Mouse (Mus musculus) forebrain, embryonic 12.5 days (tissue): Measurements from ENCODE around the gene Prelp. TPM values are rescaled to one million over a fixed set of nuclear protein-coding genes. Genes with fewer than 3 reads are reported as not detected.

Experiments used
- ATAC-seq: fragments of 200-750 bp; cut with Nextera tagmentation; 2 replicates; pipeline ENCODE4 v1.8.0; 2017; ENCODE audit warnings: moderate TSS enrichment; ENCODE audit not compliant: low FRiP score
- H3K27ac ChIP-seq: fragments of 300-500 bp; sonication (generic); 2 replicates; pipeline ENCODE4 v1.5.1; 2016; ENCODE audit warnings: mild to moderate bottlenecking
- H3K27me3 ChIP-seq: fragments of 300-500 bp; sonication (generic); 2 replicates; pipeline ENCODE4 v1.6.1; 2016; ENCODE audit warnings: mild to moderate bottlenecking
- H3K36me3 ChIP-seq: fragments of 300-500 bp; sonication (generic); replicated peaks from 2 replicates; pipeline ENCODE4 v1.6.1; 2016; ENCODE audit warnings: mild to moderate bottlenecking
- H3K4me1 ChIP-seq: fragments of 300-500 bp; sonication (generic); 2 replicates; pipeline ENCODE4 v1.6.1; 2016
- H3K4me2 ChIP-seq: fragments of 300-500 bp; sonication (generic); 2 replicates; pipeline ENCODE4 v1.6.1; 2016; ENCODE audit warnings: mild to moderate bottlenecking, moderate library complexity
- H3K4me3 ChIP-seq: fragments of 300-500 bp; sonication (generic); replicated peaks from 2 replicates; pipeline ENCODE4 v1.5.1; 2016; ENCODE audit warnings: mild to moderate bottlenecking
- H3K9ac ChIP-seq: fragments of 300-500 bp; sonication (generic); 2 replicates; pipeline ENCODE4 v1.6.1; 2016; ENCODE audit warnings: mild to moderate bottlenecking
- H3K9me3 ChIP-seq: fragments of 300-500 bp; sonication (generic); 2 replicates; pipeline ENCODE4 v1.6.1; 2016
- WGBS: fragments of 180-500 bp; shearing (Covaris S2); methylation state at CpG from one replicate; pipeline ENCODE4 v1.1.7; 2016; 5-methylcytosine and 5-hydroxymethylcytosine counted together
- polyA plus RNA-seq: library from polyadenylated mRNA; unstranded; fragments of >200 nt; fragmentation: Nextera tagmentation; extraction: Ambion mirVana; gene quantifications from 2 replicates; pipeline ENCODE4 v1.2.1, GENCODE M21; 2016

The Prelp gene
- polyA plus RNA-seq, 1 experiment from 2014 or later = 2.1 TPM

DNA sequence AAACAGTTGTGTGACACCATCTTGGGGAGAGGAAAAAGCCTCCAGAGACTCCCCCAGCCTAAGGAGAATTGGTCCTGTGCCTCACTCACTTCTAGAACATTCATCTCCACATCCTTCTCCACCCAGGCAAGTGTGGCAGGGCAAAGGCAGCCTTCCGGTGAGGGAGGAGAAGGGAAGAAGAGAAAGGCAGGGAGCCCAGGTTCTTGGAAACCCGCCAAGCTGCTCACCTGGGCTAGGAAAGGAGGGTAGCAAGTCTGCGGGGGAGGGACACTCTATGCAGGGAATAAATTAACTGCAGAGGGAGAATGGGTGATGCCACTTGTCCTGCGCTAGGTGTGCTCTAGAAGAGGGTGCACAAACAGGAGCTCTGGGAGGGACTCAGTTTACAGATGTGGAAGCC, 10.2 kb downstream of the Prelp start:
- Histone ChIP-seq H3K27ac (no peak overlapping the region), H3K4me1 (peaks cover 33% of the 10 kb centered on the region), H3K4me3 (no peak overlapping the region), H3K36me3 (no peaks in the 10 kb centered on the region), H3K9ac (no peak overlapping the region), H3K4me2 (no peak overlapping the region), H3K9me3 (no peaks in the 10 kb centered on the region), H3K27me3 (peaks cover 23% of the 10 kb centered on the region)
- ATAC-seq = no peak
- 57% methylated on average over 4 of the region's 4 CpGs for WGBS

DNA sequence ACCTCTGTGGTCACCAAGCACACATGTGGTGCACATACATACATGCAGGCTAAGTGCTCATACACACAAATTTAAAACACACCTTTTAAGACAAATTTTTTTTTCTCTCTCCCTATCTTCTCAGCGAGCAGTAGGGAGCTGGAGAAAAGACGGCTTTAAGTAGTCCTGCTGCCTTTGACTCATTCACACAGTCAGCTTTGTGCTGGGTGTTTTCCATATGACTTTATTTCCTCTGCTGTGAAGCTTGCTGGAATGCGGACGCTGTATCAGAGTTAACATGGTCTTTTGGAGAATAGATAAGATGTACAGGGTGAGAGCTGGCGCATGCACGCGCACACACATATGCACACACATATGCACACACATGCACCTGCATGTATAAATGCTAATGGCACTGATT, 11.1 kb downstream of the Prelp start:
- ATAC-seq = no peak
- no peak overlapping the region for H3K4me3 ChIP-seq
- peaks cover 33% of the 10 kb centered on the region for H3K4me1 ChIP-seq
- no peaks in the 10 kb centered on the region for H3K36me3 ChIP-seq
- no peak overlapping the region for H3K27ac ChIP-seq
- peaks cover 25% of the 10 kb centered on the region for H3K27me3 ChIP-seq
- no peak overlapping the region for H3K9ac ChIP-seq
- WGBS = 90% methylated on average over 7 of the region's 7 CpGs
- H3K9me3 ChIP-seq = no peaks in the 10 kb centered on the region
- no peak overlapping the region for H3K4me2 ChIP-seq

DNA sequence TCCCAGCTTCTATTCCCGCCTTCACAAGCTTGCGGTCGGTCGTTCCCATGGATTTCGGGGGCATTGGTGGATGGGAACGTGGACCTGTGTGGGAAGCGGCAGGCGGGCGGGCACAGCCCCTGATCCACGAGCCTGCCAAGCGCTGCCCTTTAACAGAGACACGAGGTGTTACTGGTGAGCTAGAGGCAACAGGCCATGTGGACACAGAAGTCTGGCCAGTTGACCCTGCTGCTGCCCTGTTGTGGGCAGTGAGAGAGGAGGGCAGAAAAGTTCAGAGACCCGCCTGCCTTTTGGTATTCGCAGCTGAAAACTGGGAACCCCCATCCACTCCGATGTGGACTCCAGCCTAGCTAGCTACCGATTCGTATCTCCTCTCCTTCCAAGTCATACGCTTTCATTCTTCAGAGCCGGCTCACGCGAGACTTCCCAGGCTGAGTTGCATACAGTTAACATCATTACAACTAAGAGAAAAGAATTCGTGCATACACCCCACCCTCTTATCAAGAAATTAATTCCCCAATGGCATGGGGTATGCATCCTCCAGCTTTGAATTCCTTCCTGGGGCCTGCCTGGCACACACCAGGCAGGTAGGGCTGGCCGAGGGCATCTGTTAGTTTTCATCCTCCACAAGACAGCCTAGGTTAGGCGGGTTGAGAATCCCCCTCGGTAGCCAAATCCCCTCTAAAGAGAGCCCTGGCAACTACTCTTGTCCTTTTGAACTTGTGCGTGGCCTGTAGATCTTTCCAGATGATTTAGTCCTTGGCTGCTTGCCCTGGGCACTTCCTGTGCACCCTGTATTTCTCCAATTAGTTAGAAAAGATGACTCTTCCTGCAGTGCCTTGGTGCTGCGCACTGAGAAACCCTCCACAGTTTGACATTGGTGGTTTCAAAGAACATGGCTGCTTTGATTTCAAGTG, 12.3 kb downstream of the Prelp start:
- Histone ChIP-seq H3K4me2 (peak overlapping the region; percentile 73), H3K4me3 (peak overlapping the region; percentile 39), H3K27me3 (peaks cover 30% of the 10 kb centered on the region), H3K9ac (peak overlapping the region; percentile 53), H3K36me3 (no peaks in the 10 kb centered on the region), H3K9me3 (no peaks in the 10 kb centered on the region), H3K4me1 (peaks cover 33% of the 10 kb centered on the region), H3K27ac (peak overlapping the region; percentile 81)
- 17% methylated on average over 27 of the region's 27 CpGs for WGBS
- no peak; the same call in none of the 2 replicates for ATAC-seq

DNA sequence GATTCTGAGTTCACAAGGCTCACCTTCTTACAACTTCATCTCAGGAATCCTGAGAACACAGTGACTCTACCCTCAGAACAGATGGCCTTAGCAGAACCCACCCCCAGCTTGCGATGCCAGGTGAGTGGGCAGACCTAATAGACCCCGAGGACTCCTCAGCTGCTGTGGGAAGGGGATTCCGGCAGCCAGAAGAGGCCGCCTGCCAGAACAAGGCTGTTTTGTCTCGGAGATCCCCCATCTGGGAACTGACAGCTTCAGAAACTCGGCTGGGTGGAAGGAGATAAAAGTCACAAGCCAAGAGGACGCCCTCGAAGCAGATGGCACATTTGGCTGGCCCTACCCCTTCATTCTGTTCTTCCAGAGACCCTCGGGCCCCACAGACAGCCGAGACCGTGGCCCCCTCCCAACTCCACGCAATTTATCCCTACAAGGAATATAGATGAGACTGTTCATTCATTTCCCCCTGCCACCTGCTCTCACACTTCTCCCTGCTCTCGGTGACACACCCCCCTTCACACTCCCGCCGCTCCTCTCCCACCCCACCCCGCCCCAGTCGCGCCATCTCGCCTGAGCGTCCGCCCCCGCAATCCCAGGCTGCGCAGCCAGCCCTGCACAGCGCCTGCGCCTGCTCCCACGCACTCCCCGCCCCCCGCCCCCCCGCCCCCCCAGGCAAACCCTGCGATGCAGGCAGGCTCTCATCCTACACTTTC, 13.1 kb downstream of the Prelp start, which contains the start of gene Optc:
Gene Optc, minus strand, starts transcription at position 51 of the 710 bp plus-strand sequence.
- no peaks in the 10 kb centered on the region for H3K9me3 ChIP-seq
- H3K4me1 ChIP-seq = peaks cover 38% of the 10 kb centered on the region
- ATAC-seq = peak; percentile 88
- peak within 1 kb of the TSS; percentile 81 for H3K27ac ChIP-seq
- no peaks in the 10 kb centered on the region for H3K36me3 ChIP-seq
- peak within 1 kb of the TSS; percentile 53 for H3K9ac ChIP-seq
- H3K27me3 ChIP-seq = peaks cover 31% of the 10 kb centered on the region
- H3K4me2 ChIP-seq = peak within 1 kb of the TSS; percentile 73
- WGBS = 2% methylated on average over 29 of the region's 30 CpGs
- H3K4me3 ChIP-seq = peak within 1 kb of the TSS; percentile 39

DNA sequence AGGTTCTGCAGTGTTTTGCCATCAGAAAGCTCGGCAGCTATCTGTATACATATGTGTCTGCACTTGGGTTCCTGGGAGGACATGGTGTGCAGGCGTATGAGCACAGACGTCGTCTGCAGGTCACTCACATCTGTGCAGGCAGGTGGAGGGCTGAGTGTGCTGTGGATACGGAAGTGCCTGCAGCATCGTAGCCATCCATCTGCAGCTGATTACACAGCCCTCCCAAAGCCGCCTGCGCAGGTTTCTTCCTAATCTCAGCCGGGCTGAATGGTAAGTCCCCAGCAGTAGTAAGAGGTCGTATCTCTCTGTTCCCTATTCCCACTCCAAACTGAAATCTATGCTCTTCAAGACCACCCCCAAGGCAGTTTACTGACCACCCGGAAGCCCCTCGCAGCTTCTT, 14.8 kb downstream of the Prelp start:
- Histone ChIP-seq H3K9ac (no peak overlapping the region), H3K4me2 (no peak overlapping the region), H3K4me3 (no peak overlapping the region), H3K4me1 (peaks cover 38% of the 10 kb centered on the region), H3K27ac (no peak overlapping the region), H3K9me3 (no peaks in the 10 kb centered on the region), H3K36me3 (no peaks in the 10 kb centered on the region), H3K27me3 (peaks cover 38% of the 10 kb centered on the region)
- no peak for ATAC-seq
- WGBS = 36% methylated on average over 12 of the region's 12 CpGs

DNA sequence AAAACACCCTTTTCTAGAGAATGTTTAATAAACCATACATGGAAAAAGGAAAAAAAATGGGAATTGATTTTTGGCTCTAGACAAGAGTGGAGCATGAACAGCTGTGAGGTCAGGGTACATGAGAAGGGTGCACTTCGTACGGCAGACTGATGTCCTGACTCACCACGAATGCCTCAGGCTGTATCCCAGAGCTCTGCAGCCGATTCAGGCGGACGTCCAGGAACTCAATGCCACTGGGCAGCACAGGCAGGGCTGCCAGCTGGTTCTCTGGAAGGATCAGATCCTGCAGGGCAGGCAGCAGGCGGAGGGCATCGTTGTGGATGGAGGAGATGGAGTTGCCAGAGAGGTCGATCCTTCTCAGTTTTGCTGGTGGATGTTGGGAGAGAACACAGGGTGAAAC, 20.4 kb downstream of the Prelp start:
- Histone ChIP-seq H3K4me1 (peaks cover 5% of the 10 kb centered on the region; the same call in 1 of the 2 replicates), H3K4me3 (no peak overlapping the region), H3K9ac (no peak overlapping the region), H3K27ac (no peak overlapping the region), H3K4me2 (no peak overlapping the region), H3K27me3 (peaks cover 22% of the 10 kb centered on the region; the same call in 1 of the 2 replicates), H3K9me3 (no peaks in the 10 kb centered on the region), H3K36me3 (no peaks in the 10 kb centered on the region)
- 82% methylated on average over 9 of the region's 9 CpGs for WGBS
- ATAC-seq = no peak

DNA sequence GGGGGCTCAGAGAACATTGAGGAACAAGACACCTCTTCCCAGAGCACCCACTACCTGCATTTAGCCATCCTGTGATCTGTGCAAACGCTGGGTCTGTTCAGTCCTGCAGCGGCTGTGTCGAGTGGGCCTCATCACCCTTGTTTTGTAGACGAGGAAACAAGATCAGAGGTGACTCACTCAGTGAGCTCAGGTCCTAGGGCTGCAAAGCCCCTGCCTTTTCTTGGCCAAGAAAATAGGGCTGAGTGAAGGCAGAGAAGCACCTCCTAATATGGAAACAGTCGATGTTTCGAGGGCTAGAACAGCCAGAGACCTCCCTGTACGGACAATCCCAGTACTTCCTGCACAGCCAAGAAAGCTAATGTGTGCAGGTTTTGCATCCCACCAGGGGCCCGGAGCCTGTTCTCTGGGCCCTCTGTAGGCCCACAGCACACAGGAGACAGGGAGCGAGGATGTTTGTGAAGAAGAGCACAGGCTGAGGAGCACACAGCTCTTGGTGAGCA, 22.1 kb downstream of the Prelp start:
- Histone ChIP-seq H3K9ac (no peak overlapping the region), H3K9me3 (no peaks in the 10 kb centered on the region), H3K4me1 (peaks cover 5% of the 10 kb centered on the region; the same call in 1 of the 2 replicates), H3K27me3 (peaks cover 19% of the 10 kb centered on the region; the same call in 1 of the 2 replicates), H3K36me3 (no peaks in the 10 kb centered on the region), H3K27ac (no peak overlapping the region), H3K4me2 (no peak overlapping the region), H3K4me3 (no peak overlapping the region)
- WGBS = 77% methylated on average over 9 of the region's 9 CpGs
- ATAC-seq = no peak

DNA sequence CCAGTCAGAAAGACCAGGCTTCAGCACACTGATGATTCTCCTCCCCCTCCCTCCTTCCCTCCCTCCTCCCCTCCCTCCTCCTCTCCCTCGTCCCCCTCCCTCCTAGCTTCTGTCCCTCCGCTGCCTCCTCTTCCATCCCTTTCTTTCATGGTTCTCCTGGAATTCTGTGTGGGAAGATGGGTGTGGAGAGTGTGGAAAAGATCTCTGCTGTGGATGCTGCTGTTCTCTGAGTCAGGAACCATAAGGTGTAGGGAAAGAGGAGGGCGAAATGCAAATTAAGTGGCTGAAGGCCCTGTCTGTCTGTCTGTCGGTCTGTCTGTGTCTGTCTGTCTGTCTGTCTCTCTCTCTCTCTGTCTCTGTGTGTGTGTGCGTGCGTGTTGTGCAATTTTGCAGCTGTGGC, 23.9 kb downstream of the Prelp start:
- ATAC-seq = no peak
- H3K9ac ChIP-seq = no peak overlapping the region
- peaks cover 10% of the 10 kb centered on the region; the same call in 1 of the 2 replicates for H3K4me1 ChIP-seq
- 75% methylated on average over 6 of the region's 6 CpGs for WGBS
- H3K36me3 ChIP-seq = no peaks in the 10 kb centered on the region
- no peaks in the 10 kb centered on the region for H3K9me3 ChIP-seq
- no peak overlapping the region for H3K27ac ChIP-seq
- no peak overlapping the region for H3K4me2 ChIP-seq
- H3K27me3 ChIP-seq = peaks cover 15% of the 10 kb centered on the region; the same call in 1 of the 2 replicates
- no peak overlapping the region for H3K4me3 ChIP-seq

DNA sequence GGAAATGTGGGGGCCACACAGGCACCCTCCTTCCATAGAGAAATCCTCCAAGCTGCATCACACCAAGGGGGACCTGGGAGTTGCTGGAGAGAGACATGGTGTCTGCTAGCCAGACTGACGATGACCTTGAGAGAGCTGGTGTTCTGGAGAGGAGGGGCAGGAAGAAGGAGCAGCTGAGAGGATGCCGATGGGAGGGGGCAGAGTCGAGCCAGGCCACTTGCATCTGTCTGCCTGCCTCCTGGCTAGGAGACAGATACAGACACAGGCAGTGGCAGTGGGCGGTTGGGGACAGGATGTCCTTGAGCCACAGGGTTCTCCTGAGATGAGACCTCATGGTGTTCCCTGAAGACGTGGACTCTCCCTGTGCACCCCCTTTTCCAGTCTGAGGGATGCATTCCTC, 29.7 kb downstream of the Prelp start:
- no peak overlapping the region for H3K27ac ChIP-seq
- WGBS = 45% methylated on average over 5 of the region's 5 CpGs
- H3K27me3 ChIP-seq = peaks cover 22% of the 10 kb centered on the region
- H3K4me1 ChIP-seq = peaks cover 61% of the 10 kb centered on the region
- H3K36me3 ChIP-seq = no peaks in the 10 kb centered on the region
- no peak overlapping the region for H3K9ac ChIP-seq
- no peak overlapping the region for H3K4me3 ChIP-seq
- ATAC-seq = no peak
- H3K9me3 ChIP-seq = no peaks in the 10 kb centered on the region
- no peak overlapping the region for H3K4me2 ChIP-seq

DNA sequence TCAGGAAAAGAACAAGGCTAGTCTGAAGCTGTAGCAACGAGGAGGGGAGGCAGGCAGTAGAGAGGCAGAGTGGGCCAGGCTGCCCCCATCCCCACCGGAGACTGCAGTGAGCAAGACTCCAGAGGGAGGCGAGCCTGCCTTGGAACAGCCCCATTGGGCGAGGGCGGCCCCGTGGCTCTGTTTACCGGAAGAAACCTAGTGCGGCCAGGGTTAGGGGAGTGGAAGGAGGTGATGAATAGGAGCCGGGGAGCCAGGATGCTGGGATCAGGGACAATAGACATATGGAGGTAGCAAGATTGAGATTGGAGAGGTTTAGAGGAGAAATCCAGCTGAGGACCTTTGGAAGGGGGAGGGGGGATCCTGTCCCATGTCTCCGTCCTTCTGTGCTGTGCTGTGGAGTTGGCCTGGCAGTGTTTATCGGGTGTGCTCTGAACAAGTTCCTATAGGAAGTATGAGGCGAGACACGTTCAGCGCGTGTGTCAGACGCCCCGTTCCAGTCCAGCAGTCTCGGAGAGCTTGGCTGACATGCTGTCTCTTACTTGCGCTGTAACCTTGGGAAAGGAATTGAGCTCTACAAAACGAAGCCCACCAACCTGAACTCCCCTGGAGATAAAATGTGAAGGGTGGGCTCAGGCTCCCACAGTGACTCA, 31.1 kb downstream of the Prelp start:
- Histone ChIP-seq H3K9me3 (no peaks in the 10 kb centered on the region), H3K4me2 (peak overlapping the region; percentile 46), H3K4me3 (peak overlapping the region; percentile 7; the same call in 1 of the 2 replicates), H3K27me3 (peaks cover 26% of the 10 kb centered on the region), H3K27ac (no peak overlapping the region), H3K9ac (no peak overlapping the region), H3K4me1 (peaks cover 64% of the 10 kb centered on the region), H3K36me3 (no peaks in the 10 kb centered on the region)
- ATAC-seq = peak; percentile 49
- 13% methylated on average over 20 of the region's 20 CpGs for WGBS

DNA sequence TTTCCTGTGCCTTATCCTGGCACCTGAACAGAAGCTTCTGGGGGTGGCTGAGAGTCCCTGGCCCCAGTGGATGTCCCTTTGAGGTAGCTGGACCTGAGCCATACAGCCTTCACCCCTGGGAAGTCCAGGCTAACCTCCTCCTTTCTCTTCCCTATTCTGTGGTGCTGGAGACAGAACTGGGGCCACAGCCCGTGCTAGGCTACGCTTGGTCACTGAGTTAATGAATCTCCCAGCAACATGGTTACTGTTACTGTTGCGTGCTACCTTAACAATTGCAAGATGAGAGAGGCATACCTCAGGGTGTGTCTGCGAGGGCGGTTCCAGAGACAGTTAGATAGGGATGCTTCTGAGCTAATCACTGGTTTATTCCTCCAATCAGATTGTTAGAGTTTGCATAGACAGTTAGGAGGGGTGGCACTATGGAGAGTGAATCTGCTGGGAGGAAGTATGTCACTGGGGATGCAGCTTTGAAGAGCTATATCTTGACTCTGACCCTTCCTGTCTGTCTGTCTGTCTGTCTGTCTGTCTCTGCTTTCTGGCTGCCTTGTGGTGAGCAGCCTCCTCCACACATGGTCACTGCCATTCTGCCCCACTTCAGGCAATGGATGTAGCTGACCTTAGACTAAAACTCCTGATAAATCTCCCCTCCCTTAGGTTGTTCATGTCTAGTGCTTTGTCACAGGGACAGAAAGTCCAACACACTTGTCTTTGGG, 33.5 kb downstream of the Prelp start:
- WGBS = 70% methylated on average over 5 of the region's 5 CpGs
- ATAC-seq = no peak

More for the DNA sequence above, 33.5 kb downstream of the Prelp start:
- Histone ChIP-seq H3K4me3 (no peak overlapping the region), H3K27me3 (peaks cover 30% of the 10 kb centered on the region), H3K9ac (no peak overlapping the region), H3K4me1 (peaks cover 54% of the 10 kb centered on the region), H3K36me3 (no peaks in the 10 kb centered on the region), H3K27ac (0 out of 2 replicates have a peak overlapping the region, but pooled peaks have one; percentile 27), H3K9me3 (no peaks in the 10 kb centered on the region), H3K4me2 (peak overlapping the region; percentile 23; the same call in 1 of the 2 replicates)
